Comparison of ENCODE assay signal across 19 mouse cellular contexts in genomic region chr10:19434661-19435060, GRCm38 (mm10).
"Had no signal": no experiment of that assay in that cellular context is flagged by ENCODE, and none has a peak within 500 bp of the region (broad histone marks: within the 10 kb centered on the region; RNA-seq: fewer than 3 reads in every experiment).

No protein-coding gene starts in this region.

- ATAC-seq: midbrain, embryonic 16.5 days had no signal

- H3K9ac ChIP-seq: lung, embryonic 14.5 days; midbrain, embryonic 12.5 days; neural tube, embryonic 13.5 days; neural tube, embryonic 15.5 days had no signal

- H3K27ac ChIP-seq: midbrain, embryonic 10.5 days; midbrain, embryonic 12.5 days; neural tube, embryonic 13.5 days; neural tube, embryonic 15.5 days had no signal

- DNase-seq: lung, adult 18-20 months; lung, embryonic 14.5 days; lung, postnatal 10 days; lung, postnatal 4 days; midbrain, embryonic 14.5 days; retina, postnatal 1 day; right cerebral cortex, adult 18-20 months; right cerebral cortex, postnatal 25 days; right cerebral cortex, postnatal 4 days; spleen, adult 18-20 months; thymus, adult 18-20 months; thymus, postnatal 14 days; thymus, postnatal 36 days had no signal

- H3K4me2 ChIP-seq: lung, embryonic 14.5 days; midbrain, embryonic 12.5 days; neural tube, embryonic 13.5 days; neural tube, embryonic 15.5 days had no signal

- H3K4me3 ChIP-seq: midbrain, embryonic 10.5 days; midbrain, embryonic 12.5 days; myocyte; neural tube, embryonic 13.5 days; neural tube, embryonic 15.5 days had no signal

- H3K36me3 ChIP-seq: midbrain, embryonic 10.5 days; midbrain, embryonic 12.5 days; neural tube, embryonic 13.5 days; neural tube, embryonic 15.5 days had no signal

- H3K9me3 ChIP-seq: midbrain, embryonic 10.5 days; midbrain, embryonic 12.5 days; neural tube, embryonic 13.5 days; neural tube, embryonic 15.5 days had no signal

- H3K4me1 ChIP-seq: midbrain, embryonic 10.5 days; midbrain, embryonic 12.5 days; neural tube, embryonic 13.5 days; neural tube, embryonic 15.5 days had no signal
